In genomic region chr1:164456731-164457130, GRCm38 (mm10) we compare ENCODE assay signal across 8 mouse cellular contexts. TPM values are rescaled to one million over a fixed set of nuclear protein-coding genes. Genes with fewer than 3 reads are reported as not detected.
A peak's percentile ranks its signal among the peaks of the same experiment; 100 is the strongest.
DNase-seq lines count a peak whose midpoint lies in the region; ATAC-seq and TF ChIP-seq lines count a peak whose summit lies in the region.

No protein-coding gene starts in this region.

- no peak for TF ChIP-seq CTCF in liver, adult 2 months (IDR thresholded peaks at IDR 0.05; ENCODE audit: low read depth, low read length)

- peak overlapping the region; percentile 84 for H3K4me2 ChIP-seq in forebrain, embryonic 13.5 days
- H3K4me2 ChIP-seq in liver, embryonic 13.5 days = peak overlapping the region; percentile 69

- H3K27ac ChIP-seq in liver, adult 2 months (replicated peaks; ENCODE audit: insufficient read depth, low read depth, low read length) = no peak overlapping the region
- H3K27ac ChIP-seq in forebrain, embryonic 13.5 days = no peak overlapping the region
- H3K27ac ChIP-seq in liver, embryonic 13.5 days = no peak overlapping the region

- ATAC-seq in forebrain, embryonic 13.5 days = no peak
- no peak for ATAC-seq in liver, embryonic 13.5 days (ENCODE audit: low read depth)

- peaks cover 22% of the 10 kb centered on the region for H3K4me1 ChIP-seq in liver, adult 2 months (ENCODE audit: control insufficient read depth, insufficient read depth, low read length)
- H3K4me1 ChIP-seq in forebrain, embryonic 13.5 days = peaks cover 42% of the 10 kb centered on the region
- peaks cover 31% of the 10 kb centered on the region for H3K4me1 ChIP-seq in liver, embryonic 13.5 days (replicated peaks)

- H3K27me3 ChIP-seq in liver, adult 2 months (ENCODE audit: control insufficient read depth, insufficient read depth, low read length) = no peaks in the 10 kb centered on the region
- peaks cover 18% of the 10 kb centered on the region; the same call in 1 of the 2 replicates for H3K27me3 ChIP-seq in forebrain, embryonic 13.5 days
- peaks cover 70% of the 10 kb centered on the region for H3K27me3 ChIP-seq in liver, embryonic 13.5 days

- TF ChIP-seq POLR2A in liver, adult 2 months (IDR thresholded peaks at IDR 0.05; ENCODE audit: extremely low read depth, insufficient read depth, low read length) = no peak

- peaks cover 13% of the 10 kb centered on the region; the same call in 1 of the 2 replicates for H3K79me2 ChIP-seq in liver, adult 2 months (ENCODE audit: control insufficient read depth, insufficient read depth, low read length)

- H3K9me3 ChIP-seq in forebrain, embryonic 13.5 days (replicated peaks) = no peaks in the 10 kb centered on the region
- no peaks in the 10 kb centered on the region for H3K9me3 ChIP-seq in liver, embryonic 13.5 days (replicated peaks)

- H3K9ac ChIP-seq in liver, adult 2 months (ENCODE audit: low read depth, low read length) = peak overlapping the region; percentile 5
- H3K9ac ChIP-seq in forebrain, embryonic 13.5 days = peak overlapping the region; percentile 81
- 0 out of 2 replicates have a peak overlapping the region, but pooled peaks have one; percentile 65 for H3K9ac ChIP-seq in liver, embryonic 13.5 days

- H3K4me3 ChIP-seq in liver, adult 2 months (ENCODE audit: insufficient read depth, low read depth, low read length) = peak overlapping the region; percentile 68
- peak overlapping the region; percentile 66 for H3K4me3 ChIP-seq in forebrain, embryonic 13.5 days
- peak overlapping the region; percentile 60 for H3K4me3 ChIP-seq in liver, embryonic 13.5 days (replicated peaks)

- H3K36me3 ChIP-seq in liver, adult 2 months (ENCODE audit: control insufficient read depth, insufficient read depth, low read length) = peaks cover 16% of the 10 kb centered on the region; the same call in 1 of the 2 replicates
- H3K36me3 ChIP-seq in forebrain, embryonic 13.5 days (ENCODE audit: poor library complexity, severe bottlenecking) = peaks cover 10% of the 10 kb centered on the region
- H3K36me3 ChIP-seq in liver, embryonic 13.5 days = no peaks in the 10 kb centered on the region

- no peak for DNase-seq in liver, adult 2 months (ENCODE audit: extremely low read depth, low read depth, low spot score)
- no peak for DNase-seq in liver
- peak; percentile 47 for DNase-seq in cerebellum, adult 11 months
- no peak for DNase-seq in liver, embryonic 13.5 days
- peak; percentile 46 for DNase-seq in thymus, postnatal 25 days
- DNase-seq in ovary, postnatal 10 days (ENCODE audit: low spot score) = no peak
- DNase-seq in gastrocnemius, adult 8-10 months (ENCODE audit: low spot score in 2 of 2) = no peak

- WGBS in liver, adult 2 months = 8% methylated on average over 8 of the region's 8 CpGs
- 5% methylated on average over 8 of the region's 8 CpGs for WGBS in forebrain, embryonic 13.5 days
- 13% methylated on average over 8 of the region's 8 CpGs for WGBS in liver, embryonic 13.5 days (ENCODE audit: insufficient replicate concordance)

RNA-seq across cellular contexts. Expression of gene Atp1b1, which starts 1.4 kb away (rescaled TPM):
- 30.5 and 39.1 TPM in 2 replicates for total RNA-seq in liver, adult 2 months (2014; rRNA removed)
- polyA plus RNA-seq in liver, adult 2 months (2012; rRNA removed) = 22.4 and 26.0 TPM in 2 replicates
- polyA plus RNA-seq in forebrain, embryonic 13.5 days (2015; fragmentation: Nextera tagmentation; extraction: Ambion mirVana) = 34.0 and 41.6 TPM in 2 replicates
- polyA plus RNA-seq in liver, embryonic 13.5 days (2015; fragmentation: Nextera tagmentation; extraction: Ambion mirVana) = 9.1 and 12.0 TPM in 2 replicates
- total RNA-seq in gastrocnemius, adult 8-10 months (2022) = 100 to 1,000 TPM; 111 to 182 (median 171) TPM

Comparison
In these comparisons a context has a peak if more than half of its experiments do, and no peak if none do; other contexts are left out.
1. DNase-seq: peak in cerebellum, adult 11 months (single experiment) and thymus, postnatal 25 days (single experiment); none in liver, adult 2 months (single experiment), liver (single experiment), liver, embryonic 13.5 days (single experiment), ovary, postnatal 10 days (single experiment) and gastrocnemius, adult 8-10 months (0 of 2).
2. H3K9ac ChIP-seq: peak in every context shown above with its lines; median percentile 81 in forebrain, embryonic 13.5 days; 65 in liver, embryonic 13.5 days; 5 in liver, adult 2 months.
3. Peak in every context shown above with its lines, with median percentiles within 50 percentile points of each other: H3K4me3 ChIP-seq.